Mouse (Mus musculus) urinary bladder, postnatal 10 days (tissue): ENCODE results near the gene 2310007B03Rik.

Experiments
- DNase-seq: peaks from one replicate; pipeline ENCODE4 v3.0.0; 2022; ENCODE audit warnings: low spot score

Gene 2310007B03Rik

DNA sequence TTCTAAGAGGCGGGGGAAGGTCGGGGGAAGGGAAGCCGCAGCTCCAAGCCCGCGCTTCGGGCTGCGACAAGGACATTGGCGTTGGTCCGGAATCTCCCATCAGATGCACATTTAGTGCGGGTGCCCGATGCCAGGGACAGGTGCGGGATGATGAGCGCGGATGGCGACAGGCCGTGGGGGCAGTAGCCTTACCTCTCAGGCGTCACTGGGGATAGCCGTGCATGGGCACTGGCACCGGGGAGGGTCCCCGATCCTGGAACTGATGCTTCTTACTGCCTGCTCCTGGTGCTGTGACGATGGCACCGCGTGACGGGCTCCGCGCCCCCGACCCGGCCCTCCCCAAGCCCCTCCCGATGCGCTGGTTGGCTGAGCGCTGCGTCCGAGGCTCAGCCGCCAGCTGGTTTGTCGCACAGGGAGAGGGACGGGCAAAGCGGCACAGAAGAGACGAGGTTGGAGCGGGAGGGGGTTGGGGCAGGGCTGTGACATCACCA is 59.1 kb downstream of the 2310007B03Rik start, which contains the start of gene Kif1a:
Gene Kif1a, minus strand, starts transcription at position 381 of the 491 bp plus-strand sequence.
- no peak for DNase-seq
